Mouse (Mus musculus) gastrocnemius, adult 18-20 months (tissue): ENCODE results near the gene Cd300ld. TPM values are rescaled to one million over a fixed set of nuclear protein-coding genes. Genes with fewer than 3 reads are reported as not detected.
"Not testable (repeated sequence)": the region's sequence is repeated elsewhere in the genome, so short reads cannot be mapped to it uniquely, and the experiment has no call there.

Source experiments
- DNase-seq: peaks from one replicate; pipeline ENCODE4 v3.0.0; 2021; ENCODE audit warnings: low spot score
- long read RNA-seq, 2 experiments: library from polyadenylated mRNA; stranded (forward); transcript quantifications; one replicate each; pipeline ENCODE4 v2.0.0; 2021
- total RNA-seq, 2 experiments: library from RNA; stranded (reverse); gene quantifications; 2 replicates each; pipeline ENCODE4 v1.2.3; 2021

Gene Cd300ld
- total RNA-seq = under 1 TPM; 0.11 to 0.33 TPM
- long read RNA-seq, experiment 1 = 0 reads
- long read RNA-seq, experiment 2 = 0 reads

DNA sequence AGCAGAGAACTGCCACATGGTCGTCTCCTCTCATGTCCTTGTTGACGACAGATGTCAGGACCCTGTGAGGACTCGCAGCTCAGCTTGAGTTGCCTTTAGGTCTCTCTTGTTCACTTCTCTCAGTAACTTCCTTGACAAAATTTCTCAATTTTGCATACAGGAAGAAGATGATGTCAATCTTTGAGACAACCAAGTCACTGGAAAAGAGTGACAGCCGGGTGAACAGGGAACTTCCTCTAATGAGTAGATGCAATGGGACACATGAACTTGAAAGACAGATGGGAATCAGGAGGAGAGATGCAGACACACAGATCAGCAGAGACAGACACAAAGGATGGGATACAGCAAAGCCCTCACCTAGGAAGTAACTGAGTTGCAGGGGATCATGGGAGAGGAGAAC, at the start of gene Cd300ld:
Gene Cd300ld (minus strand): TSS at position 130 of the 400 bp plus-strand sequence.
- no peak for DNase-seq

DNA sequence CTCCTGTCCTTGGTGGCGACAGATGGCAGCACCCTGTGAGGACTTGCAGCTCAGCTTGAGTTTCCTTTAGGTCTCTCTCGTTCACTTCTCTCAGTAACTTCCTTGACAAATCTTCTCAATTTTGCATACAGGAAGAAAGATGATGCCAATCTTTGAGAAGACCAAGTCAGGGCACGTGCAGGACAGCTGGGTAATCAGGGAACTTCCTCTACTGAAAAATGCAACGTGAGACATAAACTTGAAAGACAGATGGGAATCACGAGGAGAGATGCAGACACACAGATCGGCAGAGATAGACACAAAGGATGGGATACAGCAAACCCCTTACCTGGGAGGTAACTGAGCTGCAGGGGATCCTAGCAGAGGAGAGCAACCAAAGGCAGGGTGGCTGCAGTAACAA, 47.9 kb upstream of the Cd300ld start, which contains the start of gene Cd300ld5:
Gene Cd300ld5 (minus strand): TSS at position 101 of the 400 bp plus-strand sequence.
- DNase-seq = not testable (repeated sequence)

DNA sequence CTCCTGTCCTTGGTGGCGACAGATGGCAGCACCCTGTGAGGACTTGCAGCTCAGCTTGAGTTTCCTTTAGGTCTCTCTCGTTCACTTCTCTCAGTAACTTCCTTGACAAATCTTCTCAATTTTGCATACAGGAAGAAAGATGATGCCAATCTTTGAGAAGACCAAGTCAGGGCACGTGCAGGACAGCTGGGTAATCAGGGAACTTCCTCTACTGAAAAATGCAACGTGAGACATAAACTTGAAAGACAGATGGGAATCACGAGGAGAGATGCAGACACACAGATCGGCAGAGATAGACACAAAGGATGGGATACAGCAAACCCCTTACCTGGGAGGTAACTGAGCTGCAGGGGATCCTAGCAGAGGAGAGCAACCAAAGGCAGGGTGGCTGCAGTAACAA, 37.2 kb upstream of the Cd300ld start, which contains the start of gene Cd300ld4:
Gene Cd300ld4 (minus strand): TSS at position 101 of the 400 bp plus-strand sequence.
- DNase-seq = not testable (repeated sequence)

DNA sequence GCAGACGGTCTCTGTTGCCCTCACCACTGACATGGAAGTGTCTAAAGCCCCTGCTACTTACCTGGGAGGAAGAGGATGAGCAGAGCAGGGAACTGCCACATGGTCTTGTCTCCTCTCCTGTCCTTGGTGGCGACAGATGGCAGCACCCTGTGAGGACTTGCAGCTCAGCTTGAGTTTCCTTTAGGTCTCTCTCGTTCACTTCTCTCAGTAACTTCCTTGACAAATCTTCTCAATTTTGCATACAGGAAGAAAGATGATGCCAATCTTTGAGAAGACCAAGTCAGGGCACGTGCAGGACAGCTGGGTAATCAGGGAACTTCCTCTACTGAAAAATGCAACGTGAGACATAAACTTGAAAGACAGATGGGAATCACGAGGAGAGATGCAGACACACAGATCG, 26.4 kb upstream of the Cd300ld start, which contains the start of gene Cd300ld2:
Gene Cd300ld2 (minus strand): TSS at position 101 of the 400 bp plus-strand sequence.
- not testable (repeated sequence) for DNase-seq

DNA sequence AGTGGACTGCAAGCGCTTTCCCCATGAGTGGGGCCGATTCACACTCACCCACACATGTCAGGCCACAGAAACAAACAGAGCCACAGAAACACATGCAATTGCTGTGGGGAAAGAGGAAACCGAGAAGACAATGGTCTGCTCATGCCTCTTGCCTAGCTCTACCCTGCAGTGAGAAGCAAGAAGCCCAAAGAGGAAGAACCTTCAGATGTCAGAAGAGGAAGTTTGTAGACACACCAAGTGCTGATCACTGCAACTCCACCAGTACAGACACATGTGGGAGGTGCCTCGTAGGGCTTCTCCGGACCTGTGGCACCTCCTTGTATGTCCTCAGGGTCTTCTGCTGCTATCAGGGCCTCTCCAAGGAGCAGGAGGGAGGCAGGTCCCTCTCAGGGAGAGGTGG, 14.3 kb upstream of the Cd300ld start:
- DNase-seq = no peak

DNA sequence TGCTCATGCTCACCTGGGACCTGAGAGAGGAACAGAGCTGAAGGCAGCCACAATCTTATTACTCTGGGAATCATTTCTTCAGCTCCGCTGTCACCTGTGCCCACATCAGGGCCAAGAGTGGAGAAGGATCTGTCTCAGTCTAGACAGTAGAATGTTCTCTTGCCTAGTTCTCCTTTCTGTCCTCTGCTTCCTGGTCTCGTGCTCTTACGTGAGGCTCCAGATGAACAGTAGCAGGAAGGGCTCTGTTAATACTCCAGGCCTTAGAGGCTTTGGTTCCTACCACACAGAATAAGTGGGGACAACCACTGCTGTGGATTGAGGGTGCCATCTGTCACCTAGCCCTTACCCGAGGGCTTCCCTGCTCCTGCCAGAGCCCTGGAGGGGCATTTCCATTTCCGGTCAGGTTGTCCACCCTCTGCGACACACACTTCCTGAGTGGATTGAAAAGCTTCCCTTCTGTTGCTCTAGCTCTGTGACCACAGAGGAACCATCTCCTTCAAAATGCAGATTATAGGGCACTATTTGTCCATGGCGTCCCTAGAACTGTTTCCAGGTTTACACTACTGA, 11.8 kb upstream of the Cd300ld start, which contains the start of gene Cd300c2:
Gene Cd300c2 (minus strand): TSS at position 407 of the 567 bp plus-strand sequence.
- DNase-seq = no peak

DNA sequence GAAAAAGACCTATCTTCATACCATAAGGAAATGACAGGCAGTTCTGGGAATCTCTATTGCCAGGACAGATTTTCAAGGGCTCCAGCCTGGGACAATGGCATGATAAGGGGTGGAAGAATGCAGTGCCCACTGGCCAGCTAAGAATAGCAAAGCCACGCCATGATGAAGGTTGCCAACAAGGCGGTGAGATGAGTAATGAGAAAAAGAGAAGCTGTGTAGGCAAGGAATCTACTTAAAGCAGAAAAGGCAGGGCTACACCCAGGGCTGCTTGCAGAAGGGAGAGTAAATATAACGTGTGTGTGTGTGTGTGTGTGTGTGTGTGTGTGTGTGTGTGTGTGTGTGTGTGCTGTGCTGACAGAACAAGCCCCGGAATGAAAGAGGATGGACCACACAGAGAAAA, 7.9 kb downstream of the Cd300ld start:
- no peak for DNase-seq

DNA sequence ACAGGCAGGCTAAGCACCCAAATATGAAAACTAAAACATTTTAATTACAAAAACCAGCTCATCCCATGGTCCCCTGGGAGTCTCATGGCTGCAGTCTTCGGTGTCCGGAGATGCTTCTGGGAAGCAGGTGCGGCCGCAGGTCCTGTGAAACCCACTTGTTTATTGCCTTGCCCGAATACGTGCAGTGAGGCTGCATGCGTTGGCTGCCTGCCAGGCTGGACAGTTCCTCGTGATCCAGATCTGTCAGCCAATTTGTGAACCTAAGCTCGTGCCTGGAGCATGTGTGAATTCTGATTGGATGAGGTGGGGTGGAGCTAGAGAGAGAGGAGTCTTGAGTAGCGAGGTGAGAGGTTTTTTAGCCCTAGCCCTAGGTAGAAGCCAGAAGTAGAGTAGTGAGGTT, 17.0 kb downstream of the Cd300ld start:
- no peak for DNase-seq

DNA sequence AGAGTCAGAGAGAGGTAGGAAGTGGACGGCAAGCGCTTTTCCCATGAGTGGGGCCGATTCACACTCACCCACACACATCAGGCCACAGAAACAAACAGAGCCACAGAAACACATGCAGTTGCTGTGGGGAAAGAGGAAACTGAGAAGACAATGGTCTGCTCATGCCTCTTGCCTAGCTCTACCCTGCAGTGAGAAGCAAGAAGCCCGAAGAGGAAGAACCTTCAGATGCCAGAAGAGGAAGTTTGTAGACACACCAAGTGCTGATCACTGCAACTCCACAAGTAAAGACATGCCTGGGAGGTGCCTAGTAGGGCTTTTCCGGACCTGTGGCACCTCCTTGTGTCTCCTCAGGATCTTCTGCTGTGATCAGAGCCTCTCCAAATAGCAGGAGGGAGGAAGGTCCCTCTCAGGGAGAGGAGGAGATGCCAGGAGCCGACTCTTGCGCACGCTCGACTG, 20.9 kb downstream of the Cd300ld start, which contains the start of gene Cd300c:
Gene Cd300c (minus strand): TSS at position 406 of the 456 bp plus-strand sequence.
- no peak for DNase-seq

DNA sequence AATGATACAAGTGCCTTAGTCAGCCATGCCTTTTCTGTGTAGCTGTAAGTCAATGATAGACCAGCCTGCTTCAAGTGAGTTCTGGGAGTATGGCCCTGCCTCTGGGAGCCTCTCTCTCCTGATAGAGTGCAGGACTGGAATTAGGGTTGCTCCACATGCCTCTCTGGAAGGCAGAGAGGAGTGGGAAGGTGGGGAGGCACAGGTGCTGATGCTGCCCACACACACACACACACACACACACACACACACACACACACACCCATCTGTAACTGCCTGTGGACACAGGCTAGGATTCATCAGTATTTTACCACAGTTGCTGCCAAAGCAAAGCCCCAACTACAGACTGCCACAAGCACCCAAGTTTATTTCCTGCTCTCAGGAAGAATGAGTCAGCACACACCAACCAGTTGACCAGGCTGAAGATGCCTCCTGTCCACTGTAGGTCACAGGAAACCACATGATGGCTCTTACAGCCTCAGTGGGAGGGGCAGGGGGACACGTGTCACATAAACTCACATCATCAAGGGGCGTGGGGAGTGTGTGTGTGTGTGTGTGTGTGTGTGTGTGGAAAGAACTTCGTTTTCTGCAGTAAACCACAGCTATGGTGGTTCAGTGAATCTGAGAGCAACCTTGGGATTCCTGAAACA, 24.4 kb downstream of the Cd300ld start:
- DNase-seq = no peak

DNA sequence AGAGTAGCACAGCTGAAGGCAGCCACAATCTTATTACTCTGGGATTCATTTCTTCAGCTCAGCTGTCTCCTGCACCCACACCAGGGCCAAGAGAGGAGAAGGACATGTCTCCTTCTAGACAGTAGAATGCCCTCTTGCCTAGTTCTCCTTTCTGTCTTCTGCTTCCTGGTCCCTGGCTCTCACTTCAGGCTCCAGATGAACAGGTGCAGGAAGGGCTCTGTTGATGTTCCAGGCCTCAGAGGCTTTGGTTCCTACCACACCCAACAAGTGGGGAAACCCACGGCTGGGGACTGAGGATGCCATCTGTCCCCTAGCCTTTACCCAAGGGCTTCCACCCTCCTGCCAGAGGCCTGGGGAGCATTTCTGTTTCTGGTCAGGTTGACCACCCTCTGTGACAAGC, 29.4 kb downstream of the Cd300ld start:
- no peak for DNase-seq

DNA sequence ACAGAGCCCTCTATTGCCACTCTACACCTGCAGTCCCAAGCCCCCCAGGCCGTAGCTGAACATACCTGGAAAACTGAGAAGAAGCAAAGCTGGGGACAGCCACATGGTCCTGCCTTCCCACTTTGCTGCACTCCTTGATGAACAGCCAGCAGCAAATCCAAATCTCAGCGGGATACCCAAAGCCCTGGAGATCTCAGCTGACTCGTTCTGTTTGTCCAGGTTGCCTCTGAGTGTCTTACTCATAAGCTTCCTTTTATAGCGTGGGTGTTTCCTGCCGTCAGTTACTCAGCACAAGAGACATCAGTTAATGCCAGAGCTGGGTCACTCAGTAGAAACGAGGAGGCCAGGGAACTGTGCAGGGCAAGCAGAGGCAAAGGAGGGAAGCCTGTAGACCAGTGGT, 55.6 kb downstream of the Cd300ld start, which contains the start of gene Cd300lb:
Gene Cd300lb (minus strand): TSS at position 243 of the 400 bp plus-strand sequence.
- no peak for DNase-seq

DNA sequence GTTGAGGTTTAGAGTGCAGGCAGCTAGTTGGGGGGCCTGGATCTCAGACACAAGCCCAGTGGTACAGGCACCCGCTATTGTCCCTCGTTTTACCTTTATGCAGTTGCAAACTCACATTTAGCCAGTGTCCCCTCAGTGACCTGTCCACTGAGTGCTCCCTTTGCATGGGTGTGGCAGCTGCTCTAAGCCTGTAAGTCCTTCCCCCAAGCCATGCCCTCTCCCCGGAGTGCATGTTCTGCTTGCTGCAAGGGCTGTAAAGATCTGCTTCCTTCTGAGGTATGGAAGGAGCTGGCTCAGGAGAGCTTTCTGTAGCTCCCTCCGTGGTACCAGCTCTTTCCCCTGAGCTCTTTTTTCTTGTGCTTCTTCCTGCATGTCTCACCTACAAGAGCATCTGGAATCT, 56.1 kb downstream of the Cd300ld start:
- DNase-seq = no peak

Other genes with a start within 250 kb of the Cd300ld start
- 1 to 10 TPM in 1 of 2 experiments, under 1 TPM in 1; 0.57 to 1.1 TPM for gene Kif19a, start 224.5 kb downstream of the Cd300ld start, total RNA-seq
- not detected for gene Btbd17, start 194.0 kb downstream of the Cd300ld start, total RNA-seq
- not detected for gene Gpr142, start 191.0 kb downstream of the Cd300ld start, total RNA-seq
- gene Gprc5c, start 138.8 kb downstream of the Cd300ld start, total RNA-seq = 10 to 100 TPM; 39.7 to 43.7 TPM
- under 1 TPM; 0.59 to 0.81 TPM for gene Cd300a, start 99.9 kb downstream of the Cd300ld start, total RNA-seq
- under 1 TPM; 0.09 to 0.24 TPM for gene Cd300lb, start 55.5 kb downstream of the Cd300ld start, total RNA-seq
- gene Cd300c, start 20.8 kb downstream of the Cd300ld start, total RNA-seq = not detected
- gene Cd300c2, start 12.0 kb upstream of the Cd300ld start, total RNA-seq = under 1 TPM; 0.21 to 0.32 TPM
- not detected for gene Cd300ld2, start 26.3 kb upstream of the Cd300ld start, total RNA-seq
- gene Cd300ld4, start 37.1 kb upstream of the Cd300ld start, total RNA-seq = not detected
- 1 to 10 TPM in 1 of 2 experiments, not detected in 1; 2.7 TPM for gene Cd300ld5, start 47.8 kb upstream of the Cd300ld start, total RNA-seq
- gene Cd300ld3, start 58.5 kb upstream of the Cd300ld start, total RNA-seq = 1 to 10 TPM; 1.8 to 2.0 TPM
- not detected for gene Cd300e, start 72.3 kb upstream of the Cd300ld start, total RNA-seq
- gene Rab37, start 101.5 kb upstream of the Cd300ld start, total RNA-seq = under 1 TPM in 1 of 2 experiments, not detected in 1; 0.36 TPM
- gene Cd300lf, start 144.1 kb upstream of the Cd300ld start, total RNA-seq = not detected
- 1 to 10 TPM; 1.6 to 1.9 TPM for gene Slc9a3r1, start 173.4 kb upstream of the Cd300ld start, total RNA-seq
- 1 to 10 TPM; 7.5 to 7.9 TPM for gene Tmem104, start 197.6 kb upstream of the Cd300ld start, total RNA-seq
- 10 to 100 TPM; 12.6 to 20.2 TPM for gene Nat9, start 197.9 kb upstream of the Cd300ld start, total RNA-seq